Mouse (Mus musculus) cerebellum, postnatal 25 days (tissue): ENCODE measurements around the gene Nfrkb.
A peak's percentile ranks its signal among the peaks of the same experiment; 100 is the strongest.

Source experiments
- DNase-seq, 2 experiments: peaks; one replicate each; pipeline ENCODE4 v3.0.0; 2021; ENCODE audit warnings: mixed read lengths in 2 of 2

Nfrkb gene

DNA sequence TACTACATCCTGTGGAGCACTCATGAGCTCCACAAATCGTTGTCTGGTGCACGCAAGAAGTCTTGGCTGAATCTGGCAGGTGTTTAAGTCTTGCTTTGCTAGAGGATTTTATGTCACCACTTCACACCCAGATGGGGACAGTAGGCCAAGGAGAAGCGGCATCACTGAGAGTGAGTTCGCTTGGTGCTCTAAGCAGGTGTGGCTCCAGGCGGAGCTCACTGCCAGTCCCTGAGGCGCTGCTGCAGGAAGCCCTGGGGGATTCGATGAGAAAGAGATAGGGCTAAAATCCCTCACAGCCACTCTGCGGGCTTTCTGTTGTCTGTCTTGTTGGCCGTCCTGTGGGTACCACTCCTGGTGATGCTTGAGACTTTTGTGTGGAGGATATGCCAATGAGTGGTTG is 44.0 kb downstream of the Nfrkb start:
- DNase-seq, result no peak

- no peak for DNase-seq
Measured at GRCm38 (mm10) chr9:31431751-31432150, 45.8 kb downstream of the Nfrkb start.

DNA sequence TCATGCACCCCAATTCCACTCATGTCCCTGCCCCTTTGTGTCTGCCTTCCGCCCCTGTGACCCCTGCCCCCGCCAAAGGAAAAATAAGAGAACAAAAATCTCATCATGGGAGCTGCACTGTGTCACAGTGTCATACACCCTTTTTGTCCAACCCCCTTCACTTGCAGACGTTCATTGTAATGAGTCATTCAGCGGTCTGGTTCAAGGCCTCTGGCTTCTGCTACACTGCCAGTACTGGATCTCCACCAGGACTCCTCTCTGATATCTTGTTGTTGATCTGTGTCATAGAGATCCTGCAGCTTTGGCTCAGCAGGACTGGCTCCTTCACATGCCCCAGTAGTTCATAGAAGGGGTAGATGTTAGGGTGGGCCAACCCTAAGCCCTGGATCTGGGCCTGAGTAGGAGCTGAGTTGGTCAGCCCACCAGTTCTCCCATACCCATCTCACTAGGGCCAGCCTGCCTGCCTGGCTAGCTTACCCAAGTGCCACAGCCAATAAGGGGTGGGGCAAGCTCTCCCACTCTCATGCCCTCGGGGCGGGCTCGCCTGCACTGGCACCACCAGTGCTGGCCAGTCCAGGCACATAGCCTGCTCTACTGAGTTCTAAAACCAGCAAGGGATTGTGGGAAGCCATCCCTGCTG is 46.5 kb downstream of the Nfrkb start:
- DNase-seq, result no peak

DNA sequence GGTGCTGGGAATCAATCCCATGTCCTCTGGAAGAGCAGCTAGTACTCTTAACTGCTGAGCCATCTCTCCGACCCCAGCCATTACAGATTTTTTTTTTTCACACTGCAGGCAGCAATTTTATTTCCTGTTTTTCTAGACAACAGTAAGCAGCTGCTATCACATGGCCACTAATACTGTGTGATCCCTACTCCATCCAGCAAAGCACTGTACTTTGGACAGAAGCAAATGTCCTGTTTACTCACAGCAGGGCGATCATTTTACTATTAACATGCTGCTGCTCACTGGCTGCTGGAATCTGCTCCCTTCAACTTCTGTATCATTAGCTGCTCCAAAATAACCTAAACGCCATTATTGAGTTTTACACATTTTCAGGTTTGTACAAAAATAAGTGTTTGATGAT is 47.4 kb downstream of the Nfrkb start:
- no peak for DNase-seq

DNA sequence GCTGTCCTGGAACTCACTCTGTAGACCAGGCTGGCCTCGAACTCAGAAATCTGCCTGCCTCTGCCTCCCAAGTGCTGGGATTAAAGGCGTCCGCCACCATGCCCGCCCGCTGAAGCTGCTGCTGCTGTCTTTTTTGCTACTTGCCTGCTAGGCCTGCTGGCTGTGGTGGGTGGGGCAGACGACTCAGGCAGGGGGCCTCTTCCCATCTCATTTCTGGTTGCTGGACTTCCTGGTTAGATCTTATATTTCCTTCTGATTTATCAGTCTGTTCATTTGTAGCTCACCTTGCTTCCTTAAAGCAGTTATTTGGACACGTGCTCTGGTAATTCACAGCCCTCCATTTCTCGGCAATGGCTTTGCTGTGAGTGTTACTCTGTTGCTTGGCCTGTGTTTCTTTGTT is 49.4 kb downstream of the Nfrkb start:
- DNase-seq, result no peak

- no peak for DNase-seq
Measured at GRCm38 (mm10) chr9:31437861-31438260, 51.9 kb downstream of the Nfrkb start.

DNA sequence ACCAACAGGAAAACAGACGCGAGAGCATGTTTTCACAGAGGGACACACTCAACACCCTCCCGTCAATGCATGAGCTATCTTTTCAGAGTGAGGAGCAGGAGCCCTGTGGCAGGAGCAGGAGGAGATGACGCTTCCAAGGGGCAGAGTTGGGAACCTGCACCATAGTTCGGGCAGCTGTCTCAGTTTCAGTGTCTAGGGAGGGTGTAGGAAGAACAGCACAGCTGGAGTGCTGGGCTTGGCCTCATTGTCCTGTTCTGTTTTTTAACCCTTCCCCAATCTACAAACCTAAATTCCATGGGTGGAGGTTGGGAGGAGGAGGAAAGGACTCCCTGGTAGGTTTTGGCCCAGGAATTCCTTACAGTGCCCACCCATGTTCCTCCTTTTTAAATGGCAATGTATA is 52.8 kb downstream of the Nfrkb start:
- no peak for DNase-seq

DNA sequence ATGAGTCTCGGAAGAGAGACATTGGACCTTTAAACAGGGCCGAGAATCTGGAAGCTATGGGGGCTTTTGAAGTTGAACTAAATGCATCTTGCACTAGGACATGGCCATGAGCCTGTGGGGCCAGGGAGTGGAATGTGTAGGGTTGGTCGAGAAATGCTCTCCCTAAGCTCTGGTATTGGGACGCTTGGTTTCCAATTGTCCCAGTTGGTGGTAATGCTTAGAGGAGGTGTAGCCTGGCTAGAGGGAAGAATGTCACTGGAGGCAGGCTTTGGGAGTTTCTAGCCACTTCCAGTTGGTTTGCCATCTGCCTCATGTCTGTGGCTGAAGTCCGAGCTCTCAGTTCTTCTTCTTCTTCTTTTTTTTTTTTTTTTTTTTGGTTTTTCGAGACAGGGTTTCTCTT is 53.3 kb downstream of the Nfrkb start:
- no peak for DNase-seq

GRCm38 (mm10) chr9:31440366-31440765 is 54.4 kb downstream of the Nfrkb start:
- DNase-seq, result no peak

DNA sequence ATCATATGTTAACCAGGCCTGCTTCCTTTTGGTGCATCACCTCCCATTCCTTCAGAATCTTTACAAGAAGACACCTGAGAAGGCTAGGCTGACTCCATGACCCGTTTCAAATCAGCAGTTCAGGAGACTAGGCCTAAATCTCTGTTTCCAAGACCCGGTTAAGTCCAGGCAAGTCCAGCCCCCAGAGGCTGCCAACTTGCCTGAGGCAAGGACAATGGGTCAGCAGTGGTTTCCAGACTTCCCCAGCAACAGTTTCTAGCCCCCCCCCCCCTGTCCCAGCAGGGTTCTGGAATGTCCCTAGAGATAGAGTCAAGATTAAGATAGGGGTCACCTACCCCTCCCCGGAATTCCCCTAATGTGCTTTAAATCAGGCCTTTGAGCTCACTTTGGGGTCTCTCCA is 55.5 kb downstream of the Nfrkb start:
- DNase-seq, result no peak

- DNase-seq, result no peak
Measured at GRCm38 (mm10) chr9:31444236-31444635, 58.2 kb downstream of the Nfrkb start.

- no peak for DNase-seq
Measured at GRCm38 (mm10) chr9:31449145-31449772, 63.3 kb downstream of the Nfrkb start.

- no peak for DNase-seq
Measured at GRCm38 (mm10) chr9:31452166-31452565, 66.2 kb downstream of the Nfrkb start.

DNA sequence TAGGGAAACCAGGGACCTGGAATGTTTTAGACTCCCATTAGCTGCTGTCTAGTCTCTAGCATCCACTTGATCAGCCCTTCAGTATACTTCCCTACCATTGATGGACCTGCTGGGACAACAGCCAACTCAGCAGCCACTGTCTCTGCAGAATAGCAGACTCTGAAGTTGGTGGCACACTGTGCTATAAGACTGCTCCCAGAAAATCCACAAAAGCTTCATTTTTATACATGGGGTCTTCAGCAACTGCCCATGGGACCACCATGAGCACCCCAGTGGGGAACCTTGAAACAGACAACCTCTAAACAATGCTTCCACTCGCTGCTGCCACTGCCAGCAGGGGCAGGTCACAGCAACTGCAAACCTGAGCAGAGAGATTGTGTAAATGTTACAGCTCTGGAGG is 68.4 kb downstream of the Nfrkb start:
- no peak for DNase-seq

DNA sequence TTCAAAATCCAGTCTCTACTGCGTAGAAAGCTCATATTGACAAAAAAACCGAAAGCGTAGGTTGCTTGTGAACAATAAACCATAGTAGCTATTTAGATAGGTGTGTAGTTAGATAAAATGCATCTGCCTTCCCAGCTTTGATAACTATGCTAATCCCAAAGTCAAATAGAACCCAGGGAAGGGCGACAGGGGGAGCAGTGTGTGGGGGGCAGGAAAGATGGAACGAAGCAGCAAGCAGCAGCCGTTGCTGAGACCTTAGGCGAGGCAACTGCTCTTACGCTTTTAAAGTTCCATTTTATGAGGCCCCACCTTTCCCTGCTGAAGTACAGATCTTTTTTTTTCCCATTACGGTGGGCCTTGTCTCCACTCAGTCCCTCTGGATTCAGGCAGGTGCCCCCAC is 77.2 kb downstream of the Nfrkb start:
- no peak for DNase-seq

- peak; percentile 9 to 14 for DNase-seq
Measured at GRCm38 (mm10) chr9:31463692-31464474, 77.9 kb downstream of the Nfrkb start, which contains the start of gene Tmem45b. Gene Tmem45b (minus strand): TSS chr9:31464462.
